Mouse (Mus musculus): Measurements from ENCODE around the gene Tent5d.
A peak's percentile ranks its signal among the peaks of the same experiment; 100 is the strongest.

Gene Tent5d

GRCm38 (mm10) chrX:107792290-107792689, at the start of gene Tent5d:
Gene Tent5d (plus strand): TSS chrX:107792590.
- DNase-seq: no peak

DNA sequence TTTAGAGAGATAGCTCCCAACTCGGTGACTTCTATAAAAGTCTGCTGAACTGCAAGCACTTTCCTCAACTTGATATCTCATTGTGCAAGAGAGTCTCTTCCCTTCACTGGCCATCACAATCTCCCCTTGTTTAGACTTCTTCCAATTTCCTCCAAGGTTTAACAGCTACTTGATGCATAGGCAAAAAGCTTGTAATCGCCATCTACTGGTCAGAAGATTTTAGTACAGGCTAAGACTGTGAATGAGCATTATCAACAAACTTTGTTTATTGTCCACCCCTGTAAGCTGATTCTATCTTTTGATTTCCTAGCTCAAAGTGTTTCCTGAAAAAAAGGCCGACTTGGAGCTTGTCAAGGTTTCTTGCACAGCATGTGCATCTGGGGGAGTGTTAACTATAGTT, 24.5 kb upstream of the Tent5d start:
- no peak for DNase-seq

DNA sequence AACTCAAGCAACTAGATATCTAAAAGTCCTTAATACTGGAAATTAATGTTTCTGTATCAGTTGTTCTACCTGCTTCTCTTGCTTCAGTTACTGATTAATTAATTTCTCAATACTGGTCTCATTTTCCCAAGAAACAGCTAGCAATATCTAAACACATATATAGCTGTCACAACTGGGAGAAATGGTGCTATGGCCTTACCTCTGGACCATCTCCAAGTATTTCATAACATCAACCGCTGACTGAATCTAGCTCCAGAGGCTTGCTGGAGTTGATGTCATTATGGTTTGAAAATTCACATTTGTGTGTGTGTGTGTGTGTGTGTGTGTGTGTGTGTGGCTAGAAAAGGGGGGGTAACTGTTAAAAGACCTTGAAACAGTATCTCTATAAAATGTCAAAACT, 2.3 kb upstream of the Tent5d start:
- DNase-seq: no peak

- peak in 1 of 2 experiments; percentile 5 for DNase-seq
Observed at GRCm38 (mm10) chrX:107790750-107791493, 1.5 kb upstream of the Tent5d start.

GRCm38 (mm10) chrX:107795785-107796184, 3.4 kb downstream of the Tent5d start:
- DNase-seq: no peak

- DNase-seq: no peak
Observed at GRCm38 (mm10) chrX:107796919-107797318, 4.5 kb downstream of the Tent5d start.

DNA sequence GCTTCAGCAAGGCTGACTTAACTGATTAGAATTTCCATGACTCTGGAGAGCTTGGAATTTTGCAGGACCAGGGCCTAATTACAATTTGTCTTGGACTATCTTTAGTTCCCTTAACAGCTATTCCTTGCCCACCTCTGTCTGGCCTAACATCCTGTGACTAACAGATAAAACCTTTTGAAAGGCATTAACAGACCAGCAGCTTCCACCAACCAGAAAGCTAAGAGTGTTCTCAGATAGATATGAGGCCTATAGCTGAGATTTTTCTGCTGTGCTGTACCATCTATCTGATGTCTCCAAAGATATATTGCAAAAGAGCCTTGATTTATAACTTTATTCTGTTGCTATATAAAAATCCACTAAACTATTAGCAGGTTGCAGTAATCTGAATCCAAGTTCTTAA, 19.7 kb downstream of the Tent5d start:
- no peak for DNase-seq

DNA sequence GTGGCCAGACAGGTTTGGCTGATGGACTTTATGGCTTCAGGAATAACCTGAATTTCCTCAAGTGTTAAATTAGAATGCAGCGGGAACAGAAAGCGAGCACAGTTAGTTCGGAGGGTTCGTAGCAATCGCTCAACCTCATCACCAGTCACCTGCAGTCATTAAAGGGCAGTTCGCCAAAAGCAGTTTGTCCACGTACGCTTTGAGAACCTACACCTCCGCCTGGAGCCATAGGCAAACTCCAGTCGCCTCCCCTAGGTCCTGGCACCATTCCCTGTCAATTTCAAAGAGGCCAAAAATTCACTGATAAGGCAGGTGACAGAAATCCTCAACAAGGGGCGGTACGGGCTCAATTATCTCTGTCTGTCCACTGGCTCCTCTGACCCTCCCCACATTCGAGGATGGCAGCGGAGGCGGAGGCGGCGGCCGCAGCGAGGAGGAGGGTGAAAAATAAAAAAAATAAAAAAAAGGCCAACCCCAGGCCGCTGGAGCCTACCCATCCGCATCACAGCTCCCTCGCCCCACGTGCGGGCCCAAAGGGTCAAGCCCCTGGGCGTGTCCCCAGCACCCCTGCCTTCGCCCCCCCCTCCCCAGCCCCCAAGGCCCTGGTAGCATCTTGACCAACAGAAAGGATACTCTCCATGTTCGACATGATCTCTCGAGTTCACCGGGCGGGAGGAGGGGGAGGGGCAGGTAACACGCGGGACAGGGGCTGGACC, 23.3 kb downstream of the Tent5d start:
- DNase-seq: peak; percentile 66 to 71

GRCm38 (mm10) chrX:107816218-107816554, 23.8 kb downstream of the Tent5d start, which contains the start of gene 2610002M06Rik:
Gene 2610002M06Rik (minus strand): TSS chrX:107816334.
- DNase-seq: peak; percentile 92 to 95

DNA sequence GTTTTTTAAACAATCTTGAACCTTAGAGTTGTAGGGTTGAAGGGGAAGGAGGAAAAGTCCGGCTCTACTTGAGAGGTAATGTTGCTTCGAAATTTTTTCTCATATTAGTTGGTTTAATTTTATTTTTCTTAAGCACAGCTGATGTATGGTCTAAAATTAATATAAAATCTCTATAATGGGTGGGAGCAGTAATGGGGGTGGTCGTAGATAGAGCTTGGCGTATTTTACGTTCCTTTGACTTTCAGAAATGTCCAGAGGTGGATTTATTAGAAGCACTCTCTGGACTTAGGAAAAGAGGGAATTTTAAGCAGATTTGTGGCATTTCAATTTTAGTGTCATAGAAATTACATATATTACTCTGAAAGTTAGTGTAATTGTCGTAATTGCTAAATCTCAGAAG, 24.3 kb downstream of the Tent5d start:
- no peak for DNase-seq

GRCm38 (mm10) chrX:107858165-107858564, 65.8 kb downstream of the Tent5d start:
- DNase-seq: no peak

Data from cerebellum, postnatal 14 days (tissue).